Mouse (Mus musculus) olfactory bulb, adult 2 months (tissue): Measurements from ENCODE around the gene Ube2l6.

Experiments used
- CTCF ChIP-seq: fragments of 200-500 bp; IDR thresholded peaks from 2 replicates; pipeline ENCODE4 v1.5.1; 2012; ENCODE audit warnings: low read depth, mild to moderate bottlenecking, low read length, moderate library complexity; ENCODE audit not compliant: insufficient read depth
- POLR2A ChIP-seq: fragments of 200-500 bp; IDR thresholded peaks from 2 replicates; pipeline ENCODE4 v1.6.1; 2012; ENCODE audit warnings: mild to moderate bottlenecking, low read depth, low read length, moderate library complexity; ENCODE audit not compliant: insufficient read depth

DNA sequence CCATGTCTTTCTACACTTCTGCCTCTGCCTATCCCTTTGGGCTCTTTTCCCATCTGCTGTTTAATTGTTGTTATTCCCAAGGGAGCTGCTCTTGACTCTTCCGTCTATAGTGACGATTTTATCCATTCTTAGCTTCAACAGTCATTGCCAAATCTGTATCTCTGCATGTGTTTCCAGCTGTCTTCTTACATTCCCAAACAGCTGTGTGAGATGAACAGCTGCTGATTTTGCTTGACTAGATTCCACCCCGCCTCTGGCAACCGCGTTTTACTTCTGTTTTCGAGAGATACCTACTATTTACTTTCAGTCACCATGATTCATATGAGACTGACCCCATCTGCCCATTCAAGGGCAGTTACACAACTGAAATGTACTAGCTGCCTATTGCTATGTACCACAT lies 48.5 kb upstream of the Ube2l6 start:
- TF ChIP-seq CTCF: no peak
- TF ChIP-seq POLR2A: no peak
